Mouse (Mus musculus) CD4-positive naive resting alpha-beta T cell, adult 76 days (primary cell): Measurements from ENCODE around the gene Bcan. TPM values are rescaled to one million over a fixed set of nuclear protein-coding genes. Genes with fewer than 3 reads are reported as not detected.

Experiments
- total RNA-seq: library from RNA; stranded (reverse); gene quantifications from one replicate; pipeline ENCODE4 v1.2.4, GENCODE M21; 2023

Gene Bcan
- not detected for total RNA-seq

GRCm38 (mm10) chr3:88000181-88000580, at the start of gene Bcan:
Bcan (minus strand) TSS chr3:88000230.

GRCm38 (mm10) chr3:88042661-88043421, 42.8 kb upstream of the Bcan start, which contains the start of gene Gpatch4:
Gpatch4 (plus strand) TSS chr3:88043108.

GRCm38 (mm10) chr3:88027434-88028186, 27.6 kb upstream of the Bcan start, which contains the start of gene Hapln2:
Hapln2 (minus strand) TSS chr3:88027583.

GRCm38 (mm10) chr3:87970939-87971488, 29.0 kb downstream of the Bcan start, which contains the start of gene Nes:
Nes (plus strand) TSS chr3:87971078.

GRCm38 (mm10) chr3:87948378-87949265, 51.4 kb downstream of the Bcan start, which contains the start of gene Crabp2:
Crabp2 (plus strand) TSS chr3:87948666.

Other genes with a start within 250 kb of the Bcan start
- not detected for gene Ntrk1, start 205.1 kb downstream of the Bcan start, total RNA-seq
- not detected for gene Insrr, start 203.3 kb downstream of the Bcan start, total RNA-seq
- 23.8 TPM for gene Pear1, start 175.9 kb downstream of the Bcan start, total RNA-seq
- gene Sh2d2a, start 153.5 kb downstream of the Bcan start, total RNA-seq = 400 TPM
- 64.7 TPM for gene Prcc, start 114.6 kb downstream of the Bcan start, total RNA-seq
- 75.2 TPM for gene Hdgf, start 93.9 kb downstream of the Bcan start, total RNA-seq
- gene Mrpl24, start 80.7 kb downstream of the Bcan start, total RNA-seq = 142 TPM
- gene Isg20l2, start 69.9 kb downstream of the Bcan start, total RNA-seq = 65.7 TPM
- gene Rrnad1, start 69.5 kb downstream of the Bcan start, total RNA-seq = 28.8 TPM
- gene Crabp2, start 51.6 kb downstream of the Bcan start, total RNA-seq = not detected
- gene Nes, start 29.2 kb downstream of the Bcan start, total RNA-seq = 0.59 TPM
- not detected for gene Hapln2, start 27.4 kb upstream of the Bcan start, total RNA-seq
- 19.1 TPM for gene Gpatch4, start 42.9 kb upstream of the Bcan start, total RNA-seq
- 23.4 TPM for gene Naxe, start 58.3 kb upstream of the Bcan start, total RNA-seq
- not detected for gene Ttc24, start 78.1 kb upstream of the Bcan start, total RNA-seq
- 0.44 TPM for gene Iqgap3, start 81.7 kb upstream of the Bcan start, total RNA-seq
- 452 TPM for gene Mef2d, start 142.1 kb upstream of the Bcan start, total RNA-seq